Mouse (Mus musculus): ENCODE measurements around the gene Olfr826.

GRCm38 (mm10) chr10:130229584-130229983, 45.6 kb upstream of the Olfr826 start:
- TF ChIP-seq MYC (IDR thresholded peaks at IDR 0.05; ENCODE audit: low read depth, low read length), result no peak
- TF ChIP-seq NRF1 (IDR thresholded peaks at IDR 0.05; ENCODE audit: insufficient read depth, low read depth, low read length, poor library complexity, severe bottlenecking), result no peak
- no peak for TF ChIP-seq CHD1 (IDR thresholded peaks at IDR 0.05; ENCODE audit: low read depth, low read length)
- TF ChIP-seq ZMIZ1 (IDR thresholded peaks at IDR 0.05; ENCODE audit: low read depth, low read length), result no peak
- TF ChIP-seq POLR2A (IDR thresholded peaks at IDR 0.05; ENCODE audit: control insufficient read depth in 1 of 2, insufficient read depth in 1 of 2, low read depth in 1 of 2, low read length in 2 of 2, poor library complexity in 1 of 2), result no peak
